Mouse (Mus musculus) ES-E14 (cell line): ENCODE measurements around the gene Apod.

Experiments used
- CHD2 ChIP-seq: IDR thresholded peaks from 2 replicates; pipeline ENCODE4 v1.6.1; 2014; ENCODE audit warnings: mild to moderate bottlenecking, low read depth, low read length, inconsistent platforms
- MAFK ChIP-seq: IDR thresholded peaks from 2 replicates; pipeline ENCODE4 v1.6.1; 2014; ENCODE audit warnings: mild to moderate bottlenecking, low read depth, low read length, inconsistent platforms; ENCODE audit not compliant: insufficient read depth
- ZC3H11A ChIP-seq: IDR thresholded peaks from 2 replicates; pipeline ENCODE4 v1.6.1; 2012; ENCODE audit warnings: low read depth, mild to moderate bottlenecking, inconsistent platforms, low read length, borderline replicate concordance

DNA sequence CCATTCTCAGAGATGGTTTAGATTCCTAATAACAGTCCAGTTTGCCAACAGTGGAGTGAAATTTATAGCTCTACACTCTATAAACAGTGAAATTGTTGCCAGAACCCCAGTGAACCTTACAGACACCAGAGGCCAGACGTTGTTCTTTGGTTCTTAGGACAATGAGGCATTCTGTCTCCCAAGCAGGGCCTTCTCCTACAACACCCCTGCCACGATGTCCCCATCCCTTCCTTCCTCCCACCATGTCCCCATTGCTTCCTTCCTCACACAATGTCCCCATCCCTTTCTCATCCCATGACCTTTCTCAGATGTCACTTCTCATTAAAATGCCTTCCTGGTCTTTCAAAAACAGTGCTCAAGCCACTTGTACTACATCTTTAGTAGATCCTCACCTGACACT lies 3.8 kb upstream of the Apod start:
- no peak for TF ChIP-seq ZC3H11A
- no peak for TF ChIP-seq CHD2
- no peak for TF ChIP-seq MAFK
